Mouse (Mus musculus): ENCODE measurements at regions not wholly inside any gene's neighbourhood (a gene's known extent, or its start where the extent isn't known, plus 50 kb on each side); places are given as distances from the start of the nearest gene placed in this dataset.

GRCm38 (mm10) chr6:143768115-143768514, 601.1 kb downstream of the Etnk1 start:
- Histone ChIP-seq H3K27ac (replicated peaks) (no peak overlapping the region), H3K4me1 (no peaks in the 10 kb centered on the region), H3K36me3 (no peaks in the 10 kb centered on the region), H3K9ac (replicated peaks) (no peak overlapping the region), H3K27me3 (no peaks in the 10 kb centered on the region), H3K4me2 (replicated peaks) (no peak overlapping the region), H3K9me3 (peaks cover 4% of the 10 kb centered on the region; the same call in 1 of the 2 replicates), H3K4me3 (no peak overlapping the region)
- no peak for ATAC-seq (replicated peaks)
- 88% methylated on average over 2 of the region's 2 CpGs for WGBS
